In the genomic region with DNA sequence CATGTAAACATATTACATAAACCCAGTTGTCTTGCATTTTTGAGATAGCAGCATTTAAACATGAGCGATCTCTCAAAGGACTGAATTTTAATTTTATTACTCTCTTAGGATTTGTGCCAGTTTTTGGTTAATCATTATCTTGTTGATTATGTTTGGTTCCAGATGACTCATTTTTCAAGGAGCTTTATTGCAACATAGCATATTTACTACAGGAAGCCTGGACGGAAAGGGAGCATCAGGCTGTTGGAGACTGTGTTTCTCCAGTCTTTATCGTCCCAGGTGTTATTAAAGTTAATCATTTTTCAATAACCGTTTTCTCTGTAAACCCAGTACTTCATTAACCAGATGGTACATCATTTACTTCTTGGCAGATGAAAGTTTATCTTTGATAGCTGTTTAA, we compare ENCODE assay signal across 21 mouse cellular contexts. TPM values are rescaled to one million over a fixed set of nuclear protein-coding genes. Genes with fewer than 3 reads are reported as not detected.
DNase-seq lines count a peak whose midpoint lies in the region; ATAC-seq and TF ChIP-seq lines count a peak whose summit lies in the region.
"Had no signal": no experiment of that assay in that cellular context is flagged by ENCODE, and none has a peak within 500 bp of the region (broad histone marks: within the 10 kb centered on the region; RNA-seq: fewer than 3 reads in every experiment).

No protein-coding gene starts in this region.

- H3K27me3 ChIP-seq in lung, embryonic 14.5 days (ENCODE audit: insufficient read depth, low read length): no peaks in the 10 kb centered on the region
- H3K27me3 ChIP-seq in intestine, embryonic 15.5 days (replicated peaks): no peaks in the 10 kb centered on the region
- H3K27me3 ChIP-seq in myocyte (ENCODE audit: control insufficient read depth, insufficient read depth, insufficient read length): no peaks in the 10 kb centered on the region
- H3K27me3 ChIP-seq: embryonic facial prominence, embryonic 13.5 days; limb, embryonic 13.5 days; stomach, embryonic 15.5 days had no signal

- no peak overlapping the region for H3K27ac ChIP-seq in lung, embryonic 14.5 days (ENCODE audit: low read depth)
- H3K27ac ChIP-seq in intestine, embryonic 15.5 days: no peak overlapping the region
- H3K27ac ChIP-seq: embryonic facial prominence, embryonic 13.5 days; hindbrain, embryonic 10.5 days; limb, embryonic 13.5 days; liver, embryonic 14.5 days; stomach, embryonic 15.5 days had no signal

- peaks cover 44% of the 10 kb centered on the region for H3K79me2 ChIP-seq in myocyte (ENCODE audit: control insufficient read depth, insufficient read depth)

- 0 out of 2 replicates have a peak, but pooled peaks cover 2% of the 10 kb centered on the region for H3K4me1 ChIP-seq in lung, embryonic 14.5 days (ENCODE audit: insufficient read depth)
- peaks cover 11% of the 10 kb centered on the region; the same call in 1 of the 2 replicates for H3K4me1 ChIP-seq in intestine, embryonic 15.5 days (replicated peaks)

- H3K9me3 ChIP-seq in lung, embryonic 14.5 days (ENCODE audit: low read depth, low read length): no peaks in the 10 kb centered on the region
- no peaks in the 10 kb centered on the region for H3K9me3 ChIP-seq in intestine, embryonic 15.5 days
- H3K9me3 ChIP-seq: embryonic facial prominence, embryonic 13.5 days; hindbrain, embryonic 10.5 days; limb, embryonic 13.5 days; stomach, embryonic 15.5 days had no signal

- no peak overlapping the region for H3ac ChIP-seq in myocyte (ENCODE audit: control insufficient read depth, insufficient read length)

- H3K4me3 ChIP-seq in lung, embryonic 14.5 days (ENCODE audit: low read depth, low read length): no peak overlapping the region
- no peak overlapping the region for H3K4me3 ChIP-seq in intestine, embryonic 15.5 days (replicated peaks)
- H3K4me3 ChIP-seq in myocyte: no peak overlapping the region
- H3K4me3 ChIP-seq: embryonic facial prominence, embryonic 13.5 days; hindbrain, embryonic 10.5 days; limb, embryonic 13.5 days; stomach, embryonic 15.5 days had no signal

- TF ChIP-seq POLR2A in myocyte (IDR thresholded peaks at IDR 0.05; ENCODE audit: insufficient read length, low read depth): no peak

- H3K9ac ChIP-seq in lung, embryonic 14.5 days: no peak overlapping the region
- H3K9ac ChIP-seq in intestine, embryonic 15.5 days: no peak overlapping the region
- H3K9ac ChIP-seq: embryonic facial prominence, embryonic 13.5 days; limb, embryonic 13.5 days; liver, embryonic 14.5 days; stomach, embryonic 15.5 days had no signal

- no peak for TF ChIP-seq CTCF in lung, embryonic 14.5 days (IDR thresholded peaks at IDR 0.05; ENCODE audit: low read depth)

- WGBS in lung, embryonic 14.5 days: 40% methylated on average over 4 of the region's 4 CpGs
- 47% methylated on average over 4 of the region's 4 CpGs for WGBS in intestine, embryonic 15.5 days

- ATAC-seq in lung, embryonic 14.5 days (ENCODE audit: insufficient read depth): no peak
- ATAC-seq in intestine, embryonic 15.5 days: peak; percentile 86
- ATAC-seq: forebrain, embryonic 14.5 days had no signal

- DNase-seq in kidney, adult 11 months: peak; percentile 31
- no peak for DNase-seq in kidney, postnatal 4 days
- DNase-seq in lung, embryonic 14.5 days: peak; percentile 57
- DNase-seq in lung, postnatal 25 days (ENCODE audit: low spot score): no peak
- no peak for DNase-seq in cerebellum, postnatal 4 days (ENCODE audit: low spot score in 2 of 2)
- no peak for DNase-seq in retina, embryonic 14.5 days (ENCODE audit: low spot score)
- DNase-seq: adrenal gland, postnatal 10 days; cerebellum, adult 9-11 months; gastrocnemius, postnatal 36 days; lung, postnatal 4 days; retina, postnatal 1 day; thymus, adult 18-20 months; thymus, postnatal 4 days had no signal

- H3K36me3 ChIP-seq in lung, embryonic 14.5 days (ENCODE audit: insufficient read depth): no peaks in the 10 kb centered on the region
- H3K36me3 ChIP-seq in intestine, embryonic 15.5 days: no peaks in the 10 kb centered on the region
- H3K36me3 ChIP-seq in myocyte (ENCODE audit: control insufficient read depth, insufficient read depth): no peaks in the 10 kb centered on the region
- H3K36me3 ChIP-seq: embryonic facial prominence, embryonic 13.5 days; limb, embryonic 13.5 days; stomach, embryonic 15.5 days had no signal

- no peak overlapping the region for H3K4me2 ChIP-seq in lung, embryonic 14.5 days
- H3K4me2 ChIP-seq in intestine, embryonic 15.5 days (replicated peaks): no peak overlapping the region
- no peak overlapping the region for H3K4me2 ChIP-seq in myocyte (ENCODE audit: low read depth)
- H3K4me2 ChIP-seq: embryonic facial prominence, embryonic 13.5 days; limb, embryonic 13.5 days; stomach, embryonic 15.5 days had no signal

TF ChIP-seq in myocyte, 11 proteins besides CTCF, POLR2A, EP300 and RAD21:
- TF ChIP-seq TCF3 (IDR thresholded peaks at IDR 0.05; ENCODE audit: insufficient read length, low read depth): no peak
- TF ChIP-seq MYOD1 (IDR thresholded peaks at IDR 0.05; ENCODE audit: control insufficient read depth in 1 of 3, insufficient read length in 2 of 3, low read depth in 2 of 3): no peak
- TF ChIP-seq USF1 (IDR thresholded peaks at IDR 0.05; ENCODE audit: low read depth): no peak
- TF ChIP-seq CEBPB (IDR thresholded peaks at IDR 0.05; ENCODE audit: insufficient read depth, poor library complexity, severe bottlenecking): peak; percentile 85

RNA-seq across cellular contexts. Expression of gene Eml4, which starts 26.1 kb away (rescaled TPM):
- polyA plus RNA-seq in lung, embryonic 14.5 days (2014; fragmentation: Nextera tagmentation; extraction: Ambion mirVana): 51.4 and 55.3 TPM in 2 replicates
- polyA plus RNA-seq in intestine, embryonic 15.5 days (2015; fragmentation: Nextera tagmentation; extraction: Ambion mirVana): 34.5 and 37.0 TPM in 2 replicates
- polyA plus RNA-seq in myocyte (2012; fragmentation: generic; extraction: Trizol): 4.2 TPM

Comparison
In these comparisons a context has a peak if more than half of its experiments do, and no peak if none do; other contexts are left out.
1. DNase-seq: peak in kidney, adult 11 months (single experiment) and lung, embryonic 14.5 days (single experiment); none in kidney, postnatal 4 days (0 of 2), lung, postnatal 25 days (single experiment), cerebellum, postnatal 4 days (0 of 2) and retina, embryonic 14.5 days (single experiment).